Mouse (Mus musculus) hindbrain, embryonic 11.5 days (tissue): ENCODE results near the gene Hs6st2. TPM values are rescaled to one million over a fixed set of nuclear protein-coding genes. Genes with fewer than 3 reads are reported as not detected.

ENCODE experiments used
- ATAC-seq: fragments of 200-750 bp; cut with Nextera tagmentation; 2 replicates; pipeline ENCODE4 v1.8.0; 2017; ENCODE audit warnings: mild to moderate bottlenecking, moderate TSS enrichment, moderate library complexity; ENCODE audit not compliant: low FRiP score
- DNase-seq: peaks from one replicate; pipeline ENCODE4 v3.0.0-alpha.2; 2015; ENCODE audit warnings: low spot score
- H3K27ac ChIP-seq: fragments of 300-500 bp; sonication (generic); 2 replicates; pipeline ENCODE4 v1.5.1; 2014; ENCODE audit warnings: mild to moderate bottlenecking, low read depth, low read length
- H3K27me3 ChIP-seq: fragments of 300-500 bp; sonication (generic); 2 replicates; pipeline ENCODE4 v1.6.1; 2014; ENCODE audit warnings: mild to moderate bottlenecking, low read length, moderate library complexity, mixed read lengths; ENCODE audit not compliant: control insufficient read depth, insufficient read depth
- H3K36me3 ChIP-seq: fragments of 300-500 bp; sonication (generic); 2 replicates; pipeline ENCODE4 v1.6.1; 2014; ENCODE audit warnings: mild to moderate bottlenecking, low read length, moderate library complexity, mixed read lengths; ENCODE audit not compliant: control insufficient read depth, insufficient read depth
- H3K4me1 ChIP-seq: fragments of 300-500 bp; sonication (generic); replicated peaks from 2 replicates; pipeline ENCODE4 v1.6.1; 2014; ENCODE audit warnings: low read length, mixed read lengths; ENCODE audit not compliant: control insufficient read depth, insufficient read depth
- H3K4me2 ChIP-seq: fragments of 300-500 bp; sonication (generic); replicated peaks from 2 replicates; pipeline ENCODE4 v1.6.1; 2014; ENCODE audit warnings: mild to moderate bottlenecking, low read depth, low read length
- H3K4me3 ChIP-seq: fragments of 300-500 bp; sonication (generic); 2 replicates; pipeline ENCODE4 v1.5.1; 2014; ENCODE audit warnings: low read depth, low read length
- H3K9ac ChIP-seq: fragments of 300-500 bp; sonication (generic); 2 replicates; pipeline ENCODE4 v1.6.1; 2014; ENCODE audit warnings: low read depth, low read length
- H3K9me3 ChIP-seq: fragments of 300-500 bp; sonication (generic); 2 replicates; pipeline ENCODE4 v1.6.1; 2016; ENCODE audit warnings: low read length; ENCODE audit not compliant: control insufficient read depth
- WGBS: fragments of 180-500 bp; shearing (Covaris S2); extraction: QIAGEN DNeasy Blood & Tissue Kit; methylation state at CpG from one replicate; pipeline ENCODE4 v1.1.7; 2014; 5-methylcytosine and 5-hydroxymethylcytosine counted together
- polyA plus RNA-seq: library from polyadenylated mRNA; unstranded; fragments of >200 nt; fragmentation: Nextera tagmentation; extraction: Ambion mirVana; gene quantifications from 2 replicates; pipeline ENCODE4 v1.2.1, GENCODE M21; 2014

Gene Hs6st2
- polyA plus RNA-seq, 1 experiment from 2014 or later: 17.6 TPM

- Histone ChIP-seq H3K27me3 (no peaks in the 10 kb centered on the region), H3K9ac (no peak overlapping the region), H3K36me3 (no peaks in the 10 kb centered on the region), H3K4me2 (no peak overlapping the region), H3K27ac (no peak overlapping the region), H3K9me3 (no peaks in the 10 kb centered on the region), H3K4me1 (no peaks in the 10 kb centered on the region), H3K4me3 (no peak overlapping the region)
- DNase-seq (no peak), ATAC-seq (no peak)
- 80% methylated on average over 3 of the region's 3 CpGs for WGBS
Measured at GRCm38 (mm10) chrX:51461413-51461812, 220.2 kb downstream of the Hs6st2 start.

- no peaks in the 10 kb centered on the region for H3K27me3 ChIP-seq
- no peak for DNase-seq
- WGBS: 83% methylated on average over 4 of the region's 4 CpGs
Measured at GRCm38 (mm10) chrX:51443366-51443765, 238.3 kb downstream of the Hs6st2 start.

GRCm38 (mm10) chrX:51431706-51432105 lies 249.9 kb downstream of the Hs6st2 start:
- H3K9ac ChIP-seq: no peak overlapping the region
- ATAC-seq (no peak), DNase-seq (no peak)
- H3K4me2 ChIP-seq: no peak overlapping the region
- no peak overlapping the region for H3K4me3 ChIP-seq
- no peak overlapping the region for H3K27ac ChIP-seq
- H3K27me3 ChIP-seq: no peaks in the 10 kb centered on the region
- H3K4me1 ChIP-seq: no peaks in the 10 kb centered on the region
- 67% methylated on average over 3 of the region's 3 CpGs for WGBS
- no peaks in the 10 kb centered on the region for H3K9me3 ChIP-seq
- no peaks in the 10 kb centered on the region for H3K36me3 ChIP-seq

More at GRCm38 (mm10) chrX:51443366-51443765, 238.3 kb downstream of the Hs6st2 start:
- H3K4me2 ChIP-seq: no peak overlapping the region
- no peaks in the 10 kb centered on the region for H3K9me3 ChIP-seq
- H3K9ac ChIP-seq: no peak overlapping the region
- ATAC-seq: no peak
- no peaks in the 10 kb centered on the region for H3K36me3 ChIP-seq
- no peak overlapping the region for H3K4me3 ChIP-seq
- no peaks in the 10 kb centered on the region for H3K4me1 ChIP-seq
- no peak overlapping the region for H3K27ac ChIP-seq

GRCm38 (mm10) chrX:51425031-51425430 lies 256.6 kb downstream of the Hs6st2 start:
- H3K36me3 ChIP-seq: no peaks in the 10 kb centered on the region
- 79% methylated on average over 5 of the region's 5 CpGs for WGBS
- no peak for ATAC-seq

GRCm38 (mm10) chrX:51410289-51410688 lies 271.4 kb downstream of the Hs6st2 start:
- H3K27me3 ChIP-seq: no peaks in the 10 kb centered on the region
- 68% methylated on average over 2 of the region's 2 CpGs for WGBS
- no peak overlapping the region for H3K27ac ChIP-seq
- no peaks in the 10 kb centered on the region for H3K9me3 ChIP-seq
- H3K4me2 ChIP-seq: no peak overlapping the region
- DNase-seq (no peak), ATAC-seq (no peak)
- H3K9ac ChIP-seq: no peak overlapping the region
- no peaks in the 10 kb centered on the region for H3K36me3 ChIP-seq
- no peaks in the 10 kb centered on the region for H3K4me1 ChIP-seq
- H3K4me3 ChIP-seq: no peak overlapping the region

More at GRCm38 (mm10) chrX:51425031-51425430, 256.6 kb downstream of the Hs6st2 start:
- Histone ChIP-seq H3K9me3 (no peaks in the 10 kb centered on the region), H3K27ac (no peak overlapping the region), H3K9ac (no peak overlapping the region), H3K27me3 (no peaks in the 10 kb centered on the region), H3K4me3 (no peak overlapping the region), H3K4me1 (no peaks in the 10 kb centered on the region), H3K4me2 (no peak overlapping the region)
- no peak for DNase-seq

- no peaks in the 10 kb centered on the region for H3K27me3 ChIP-seq
- no peak overlapping the region for H3K9ac ChIP-seq
- no peaks in the 10 kb centered on the region for H3K36me3 ChIP-seq
- H3K4me2 ChIP-seq: no peak overlapping the region
- no peak overlapping the region for H3K4me3 ChIP-seq
- no peak overlapping the region for H3K27ac ChIP-seq
- DNase-seq (peak; percentile 9), ATAC-seq (no peak)
- no peaks in the 10 kb centered on the region for H3K9me3 ChIP-seq
- H3K4me1 ChIP-seq: no peaks in the 10 kb centered on the region
Measured at GRCm38 (mm10) chrX:51397457-51397856, 284.2 kb downstream of the Hs6st2 start.

- DNase-seq (peak; percentile 80), ATAC-seq (no peak)
- no peak overlapping the region for H3K9ac ChIP-seq
- H3K27ac ChIP-seq: no peak overlapping the region
- 21% methylated on average over 5 of the region's 5 CpGs for WGBS
- H3K9me3 ChIP-seq: no peaks in the 10 kb centered on the region
- H3K4me3 ChIP-seq: no peak overlapping the region
- H3K36me3 ChIP-seq: no peaks in the 10 kb centered on the region
- no peaks in the 10 kb centered on the region for H3K4me1 ChIP-seq
- H3K27me3 ChIP-seq: no peaks in the 10 kb centered on the region
- H3K4me2 ChIP-seq: no peak overlapping the region
Measured at GRCm38 (mm10) chrX:51374670-51375069, 307.0 kb downstream of the Hs6st2 start.

GRCm38 (mm10) chrX:51372477-51373239 lies 309.0 kb downstream of the Hs6st2 start:
- ATAC-seq (no peak), DNase-seq (peak; percentile 30)
- Histone ChIP-seq H3K9me3 (no peaks in the 10 kb centered on the region), H3K4me1 (no peaks in the 10 kb centered on the region), H3K4me3 (no peak overlapping the region), H3K9ac (no peak overlapping the region), H3K36me3 (no peaks in the 10 kb centered on the region), H3K27ac (no peak overlapping the region), H3K4me2 (no peak overlapping the region), H3K27me3 (no peaks in the 10 kb centered on the region)
- WGBS: 47% methylated on average over 5 of the region's 5 CpGs

- Histone ChIP-seq H3K9me3 (no peaks in the 10 kb centered on the region), H3K9ac (no peak overlapping the region), H3K36me3 (no peaks in the 10 kb centered on the region), H3K4me1 (no peaks in the 10 kb centered on the region), H3K4me3 (no peak overlapping the region), H3K27ac (no peak overlapping the region), H3K4me2 (no peak overlapping the region), H3K27me3 (no peaks in the 10 kb centered on the region)
- DNase-seq (no peak), ATAC-seq (no peak)
- WGBS: 87% methylated on average over 1 of the region's 1 CpGs
Measured at GRCm38 (mm10) chrX:51349682-51350081, 332.0 kb downstream of the Hs6st2 start.
